Mouse (Mus musculus) liver, embryonic 14.5 days (tissue): ENCODE results near the gene Tle2. TPM values are rescaled to one million over a fixed set of nuclear protein-coding genes. Genes with fewer than 3 reads are reported as not detected.
A peak's percentile ranks its signal among the peaks of the same experiment; 100 is the strongest.

Experiments used
- ATAC-seq: fragments of 200-750 bp; cut with Nextera tagmentation; 2 replicates; pipeline ENCODE4 v1.8.0; 2017; ENCODE audit warnings: moderate number of reproducible peaks, mild to moderate bottlenecking, moderate library complexity; ENCODE audit not compliant: insufficient read depth
- DNase-seq, 3 experiments: peaks; one replicate each; pipeline ENCODE4 v3.0.0-alpha.2; 2012 to 2013; ENCODE audit warnings: low read depth in 3 of 3, low spot score in 3 of 3
- H3K27ac ChIP-seq: fragments of 300-500 bp; sonication (generic); 2 replicates; pipeline ENCODE4 v1.5.1; 2014; ENCODE audit warnings: moderate library complexity, mild to moderate bottlenecking, control low read depth, inconsistent platforms
- H3K27me3 ChIP-seq: fragments of 300-500 bp; sonication (generic); 2 replicates; pipeline ENCODE4 v1.6.1; 2014; ENCODE audit warnings: mild to moderate bottlenecking, low read length, moderate library complexity; ENCODE audit not compliant: control insufficient read depth, insufficient read depth
- H3K36me3 ChIP-seq: fragments of 300-500 bp; sonication (generic); replicated peaks from 2 replicates; pipeline ENCODE4 v1.6.1; 2014; ENCODE audit warnings: low read depth; ENCODE audit not compliant: control insufficient read depth, insufficient read depth
- H3K4me1 ChIP-seq, 2 experiments: fragments of 200-500 bp in 1 of 2; fragments of 300-500 bp in 1 of 2; sonication (generic) in 1 of 2; replicated peaks; 2 replicates each; pipeline ENCODE4 v1.6.1; 2012 to 2014; ENCODE audit warnings: antibody characterized with exemption in 1 of 2, inconsistent platforms in 1 of 2, low read length in 1 of 2; ENCODE audit not compliant: control insufficient read depth in 2 of 2, insufficient read depth in 2 of 2
- H3K4me2 ChIP-seq: fragments of 300-500 bp; sonication (generic); 2 replicates; pipeline ENCODE4 v1.6.1; 2014; ENCODE audit warnings: low read depth, mild to moderate bottlenecking, control low read depth, moderate library complexity
- H3K4me3 ChIP-seq, 2 experiments: fragments of 200-500 bp in 1 of 2; fragments of 300-500 bp in 1 of 2; sonication (generic) in 1 of 2; 2 replicates each; pipeline ENCODE4 v1.5.1; 2012 to 2014; ENCODE audit warnings: low read depth in 2 of 2, low read length in 2 of 2, mild to moderate bottlenecking in 2 of 2, control low read depth in 1 of 2, inconsistent platforms in 1 of 2, moderate library complexity in 1 of 2; ENCODE audit not compliant: insufficient read depth in 1 of 2
- H3K9ac ChIP-seq: fragments of 300-500 bp; sonication (generic); replicated peaks from 2 replicates; pipeline ENCODE4 v1.6.1; 2014; ENCODE audit warnings: mild to moderate bottlenecking, control low read depth, moderate library complexity
- H3K9me3 ChIP-seq: fragments of 300-500 bp; sonication (generic); 2 replicates; pipeline ENCODE4 v1.6.1; 2016; ENCODE audit warnings: low read length, mixed read lengths; ENCODE audit not compliant: control insufficient read depth
- CTCF ChIP-seq: IDR thresholded peaks from 2 replicates; pipeline ENCODE4 v1.5.1; 2016; ENCODE audit warnings: antibody characterized with exemption, low read depth, control low read depth
- EP300 ChIP-seq: IDR thresholded peaks from 2 replicates; pipeline ENCODE4 v1.6.1; 2016; ENCODE audit warnings: antibody characterized with exemption, low read depth
- WGBS: fragments of 180-500 bp; shearing (Covaris S2); extraction: QIAGEN DNeasy Blood & Tissue Kit; methylation state at CpG from one replicate; pipeline ENCODE4 v1.1.7; 2014; ENCODE audit not compliant: insufficient replicate concordance; 5-methylcytosine and 5-hydroxymethylcytosine counted together
- polyA plus RNA-seq, 2 experiments: library from polyadenylated mRNA; depleted of rRNA in 1 of 2; stranded (reverse) in 1 of 2; unstranded in 1 of 2; fragments of >200 nt; fragmentation: Nextera tagmentation in 1 of 2; extraction: Ambion mirVana in 1 of 2; gene quantifications; 2 replicates each; pipeline versions ENCODE4 v1.2.1 to v1.2.3; 2012 to 2014

Tle2 gene
- polyA plus RNA-seq, 2 experiments = 0.90 to 5.2 TPM

DNA sequence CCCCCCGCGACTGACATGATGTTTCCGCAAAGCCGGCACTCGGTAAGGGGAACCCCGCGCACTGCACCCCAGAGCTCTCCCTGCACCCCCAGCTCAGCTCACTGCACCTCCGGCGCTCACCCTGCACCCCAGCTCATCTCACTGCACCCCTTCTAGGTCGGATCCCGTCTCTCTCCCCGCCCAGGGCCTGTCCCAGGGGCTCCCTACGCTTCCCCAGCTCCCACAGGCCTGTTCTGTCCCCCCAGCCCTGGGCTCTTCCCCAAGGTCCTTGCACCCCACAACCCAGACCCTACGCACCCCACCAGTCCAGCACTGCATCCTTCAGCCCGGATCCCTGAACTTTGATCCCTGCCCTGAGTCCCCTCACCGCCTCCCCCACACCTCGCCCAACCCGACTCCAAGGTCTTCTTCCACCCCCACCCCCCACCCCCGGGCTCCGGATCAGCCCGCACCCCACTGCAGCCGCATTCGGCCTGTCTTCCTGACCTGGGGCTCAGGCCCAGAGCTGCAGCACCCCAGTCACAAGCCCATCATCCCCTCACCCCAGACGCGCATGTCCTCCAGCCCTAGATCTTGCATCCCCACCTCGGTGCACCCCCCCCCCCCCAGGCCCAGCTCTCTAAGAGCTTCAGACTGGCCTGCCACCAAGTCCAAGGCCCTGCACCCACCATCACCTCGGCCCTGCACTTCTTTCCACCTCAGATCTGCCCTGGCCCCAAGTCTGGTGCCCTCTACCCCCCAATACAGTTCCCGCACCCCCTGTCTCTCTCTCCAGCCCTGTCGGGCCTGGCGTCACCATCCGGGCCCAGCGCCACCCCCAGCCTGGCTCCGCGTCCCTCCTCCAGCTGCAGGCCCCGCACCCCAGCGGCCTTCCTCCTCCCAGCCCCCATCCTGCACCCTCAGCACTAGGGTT, 14.5 kb upstream of the Tle2 start:
- H3K36me3 ChIP-seq = peaks cover 6% of the 10 kb centered on the region
- no peaks in the 10 kb centered on the region for H3K27me3 ChIP-seq
- ATAC-seq (peak; percentile 46), DNase-seq (no peak)
- H3K4me1 ChIP-seq = peaks cover 9 to 23% of the 10 kb centered on the region in 2 experiments
- peak overlapping the region; percentile 67 to 74 for H3K4me3 ChIP-seq
- no peak for TF ChIP-seq EP300
- no peak for TF ChIP-seq CTCF
- H3K9ac ChIP-seq = peak overlapping the region; percentile 87
- H3K27ac ChIP-seq = peak overlapping the region; percentile 46
- no peaks in the 10 kb centered on the region for H3K9me3 ChIP-seq
- under 1% methylated on average over 35 of the region's 36 CpGs for WGBS
- H3K4me2 ChIP-seq = peak overlapping the region; percentile 88

DNA sequence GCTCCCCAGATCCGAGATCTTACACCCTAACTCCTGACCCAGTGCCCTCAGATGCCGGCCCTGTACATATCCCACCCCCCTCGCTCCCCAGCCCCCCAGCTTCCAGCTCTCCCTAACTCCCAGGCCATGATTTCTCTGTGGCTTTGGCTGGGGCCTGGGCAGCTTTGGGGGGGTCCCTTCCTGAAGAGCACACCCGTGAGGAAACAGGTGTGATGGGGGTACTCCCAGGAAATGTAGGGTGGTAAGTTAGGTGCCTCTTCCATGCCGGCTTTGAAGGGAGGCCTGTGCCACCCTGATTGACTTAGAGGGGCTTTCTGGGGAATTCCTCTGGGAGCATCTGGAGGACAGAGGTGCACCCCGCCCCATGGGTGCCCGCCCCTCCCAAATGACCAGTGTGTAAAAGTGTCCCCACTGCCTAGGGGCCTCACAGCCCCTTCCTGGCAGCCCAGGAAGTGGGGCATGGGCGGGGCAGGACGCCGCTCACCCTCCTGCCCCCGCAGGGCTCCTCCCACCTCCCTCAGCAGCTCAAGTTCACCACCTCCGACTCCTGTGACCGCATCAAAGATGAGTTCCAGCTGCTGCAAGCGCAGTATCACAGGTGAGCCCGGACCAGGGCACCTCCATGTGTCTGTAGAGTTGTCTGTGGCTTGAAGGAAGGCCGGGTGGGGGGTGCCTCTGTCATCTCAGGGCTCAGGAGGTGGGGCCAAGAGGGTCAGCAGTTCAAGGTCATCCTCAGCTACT, 13.5 kb upstream of the Tle2 start:
- H3K4me3 ChIP-seq = peak overlapping the region; percentile 67 to 74
- H3K9me3 ChIP-seq = no peaks in the 10 kb centered on the region
- no peak for TF ChIP-seq EP300
- TF ChIP-seq CTCF = no peak
- peak overlapping the region; percentile 88 for H3K4me2 ChIP-seq
- ATAC-seq (peak; percentile 9; the same call in 1 of the 2 replicates), DNase-seq (no peak)
- H3K27ac ChIP-seq = peak overlapping the region; percentile 15; the same call in 1 of the 2 replicates
- peaks cover 10% of the 10 kb centered on the region for H3K36me3 ChIP-seq
- 2% methylated on average over 16 of the region's 16 CpGs for WGBS
- H3K4me1 ChIP-seq = peaks cover 9 to 23% of the 10 kb centered on the region in 2 experiments
- peak overlapping the region; percentile 87 for H3K9ac ChIP-seq
- H3K27me3 ChIP-seq = no peaks in the 10 kb centered on the region

DNA sequence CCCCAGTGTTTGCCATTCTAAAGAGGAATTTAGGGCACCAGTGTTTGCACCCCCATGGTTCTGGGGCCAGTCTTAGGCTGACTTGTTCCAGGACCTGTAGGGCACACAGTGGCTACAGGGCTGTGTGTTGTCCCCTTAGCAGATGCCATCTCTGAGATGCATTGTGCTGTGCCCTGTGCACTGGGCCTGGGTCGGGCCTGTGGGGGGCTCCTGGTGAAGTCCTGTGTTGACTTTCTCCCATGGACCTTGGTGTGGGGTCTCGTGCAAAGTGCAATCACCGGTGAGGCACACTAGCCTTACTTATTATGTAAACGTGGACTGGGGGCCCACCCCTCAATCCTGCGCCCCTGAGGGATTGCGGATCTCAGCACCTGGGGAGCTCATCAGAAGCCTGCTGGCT, 11.9 kb upstream of the Tle2 start:
- Histone ChIP-seq H3K9ac (no peak overlapping the region), H3K9me3 (no peaks in the 10 kb centered on the region), H3K4me1 (peaks cover 9 to 23% of the 10 kb centered on the region in 2 experiments), H3K27ac (no peak overlapping the region), H3K4me3 (no peak overlapping the region), H3K27me3 (no peaks in the 10 kb centered on the region), H3K36me3 (peaks cover 12% of the 10 kb centered on the region), H3K4me2 (no peak overlapping the region)
- DNase-seq (no peak), ATAC-seq (no peak)
- 74% methylated on average over 6 of the region's 6 CpGs for WGBS
- TF ChIP-seq CTCF = no peak
- TF ChIP-seq EP300 = no peak

DNA sequence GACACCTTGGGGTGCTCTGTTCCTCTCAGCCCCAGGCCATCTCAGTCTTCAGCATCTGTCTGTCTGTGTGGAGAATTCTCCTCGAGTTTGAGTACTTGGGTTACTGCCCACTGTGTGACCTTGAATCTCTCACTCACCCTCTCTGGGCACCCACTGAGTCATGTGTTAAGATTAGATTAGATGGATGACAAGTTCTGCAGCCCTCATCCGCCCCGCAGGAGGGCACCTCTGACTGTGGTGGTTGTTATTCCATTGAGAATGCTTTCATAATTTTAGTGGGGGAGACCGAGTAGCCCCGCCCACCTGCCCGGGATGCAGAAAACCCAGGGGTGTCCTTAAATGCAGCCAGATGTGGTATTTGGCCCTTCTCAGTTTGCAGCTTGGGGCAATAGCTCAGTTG, 10.9 kb upstream of the Tle2 start:
- Histone ChIP-seq H3K4me2 (no peak overlapping the region), H3K9ac (no peak overlapping the region), H3K36me3 (peaks cover 12% of the 10 kb centered on the region), H3K4me3 (no peak overlapping the region), H3K27ac (no peak overlapping the region; the same call in 1 of the 2 replicates), H3K9me3 (no peaks in the 10 kb centered on the region), H3K27me3 (no peaks in the 10 kb centered on the region), H3K4me1 (peaks cover 9 to 26% of the 10 kb centered on the region in 2 experiments)
- 22% methylated on average over 6 of the region's 6 CpGs for WGBS
- DNase-seq (no peak), ATAC-seq (no peak)
- TF ChIP-seq CTCF (no peak), EP300 (no peak)

DNA sequence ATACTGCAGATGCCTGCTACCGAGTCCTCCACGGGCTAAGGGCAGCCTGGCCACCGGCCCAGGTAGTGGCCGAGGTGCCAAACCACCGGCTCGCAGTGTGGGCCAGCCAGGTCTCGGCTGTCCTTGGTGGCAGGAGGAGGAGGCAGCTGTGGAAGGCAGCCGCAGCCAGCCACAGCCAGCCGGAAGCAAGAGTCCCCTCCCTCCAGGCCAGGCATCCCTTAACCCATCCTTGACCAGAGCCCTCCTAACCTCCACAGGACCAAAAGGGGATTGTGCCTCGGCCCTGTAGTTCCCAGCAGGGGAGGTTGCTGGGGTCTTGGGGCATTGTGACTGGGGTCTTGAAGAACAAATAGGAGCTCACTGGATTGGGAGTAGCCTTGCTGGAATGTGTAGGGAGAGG, 10.1 kb upstream of the Tle2 start:
- WGBS = 32% methylated on average over 10 of the region's 10 CpGs

More for the DNA sequence above, 10.1 kb upstream of the Tle2 start:
- TF ChIP-seq EP300 = no peak
- no peak for TF ChIP-seq CTCF
- peak overlapping the region; percentile 20; the same call in 1 of the 2 replicates for H3K4me2 ChIP-seq
- no peak for DNase-seq
- H3K27ac ChIP-seq = no peak overlapping the region
- no peak for ATAC-seq
- no peaks in the 10 kb centered on the region for H3K27me3 ChIP-seq
- peaks cover 12% of the 10 kb centered on the region for H3K36me3 ChIP-seq
- H3K4me3 ChIP-seq = no peak overlapping the region
- no peaks in the 10 kb centered on the region for H3K9me3 ChIP-seq
- H3K9ac ChIP-seq = no peak overlapping the region
- peaks cover 7 to 22% of the 10 kb centered on the region in 2 experiments for H3K4me1 ChIP-seq
